8 mouse cellular contexts compared by ENCODE assay signal in the genomic region with DNA sequence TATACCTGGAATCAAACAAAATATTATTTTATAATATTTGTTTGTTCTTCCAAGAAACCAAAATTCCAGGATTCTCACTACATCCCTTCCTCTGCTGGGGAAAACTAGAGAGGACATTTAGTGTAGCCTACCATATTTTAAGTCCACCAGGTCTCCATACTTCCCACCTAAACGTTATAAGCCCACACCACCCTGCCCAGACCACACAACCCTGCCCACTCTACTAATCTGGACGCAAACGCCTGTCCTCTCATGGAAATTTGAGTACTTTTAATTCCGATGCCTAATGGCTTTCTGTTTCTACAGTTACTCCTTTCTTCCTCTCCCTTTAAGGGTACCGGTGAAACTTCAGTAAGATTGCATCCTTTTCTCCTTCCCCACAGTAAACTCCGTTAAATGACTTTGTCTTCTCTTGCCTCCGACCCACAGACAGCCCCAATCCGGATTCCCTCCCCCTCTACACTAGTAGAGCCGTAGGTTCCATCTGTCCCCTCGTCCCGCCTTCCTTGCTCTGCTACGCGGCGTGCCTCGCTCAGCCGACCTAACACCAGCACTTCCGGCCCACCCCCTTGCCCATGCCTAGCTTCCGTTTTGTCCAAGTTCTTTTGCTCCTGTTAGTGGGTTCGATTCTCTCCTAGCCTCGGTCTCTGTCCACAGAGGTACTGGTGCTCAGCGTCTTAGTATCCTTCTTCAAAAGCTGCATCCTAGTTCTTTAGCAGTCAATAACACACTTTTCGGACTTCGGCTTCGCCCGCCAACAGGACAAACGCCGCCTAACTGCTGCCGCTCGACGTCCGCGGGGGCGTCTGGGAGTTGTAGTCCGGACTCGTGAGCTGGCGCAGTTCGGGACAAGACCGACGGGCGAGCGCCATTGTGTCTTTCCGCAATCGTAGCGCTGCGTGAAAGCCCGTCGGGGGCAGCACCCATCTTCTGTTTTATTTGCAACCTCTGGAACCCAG. TPM values are rescaled to one million over a fixed set of nuclear protein-coding genes. Genes with fewer than 3 reads are reported as not detected.
A peak's percentile ranks its signal among the peaks of the same experiment; 100 is the strongest.
DNase-seq lines count a peak whose midpoint lies in the region; ATAC-seq and TF ChIP-seq lines count a peak whose summit lies in the region.

TSS of gene Zfp110 (plus strand) at position 600 of the 959 bp plus-strand sequence.

- H3K9ac ChIP-seq in ES-E14 (ENCODE audit: insufficient read depth, low read depth, low read length, poor library complexity, severe bottlenecking): peak within 1 kb of the TSS; percentile 90
- peak within 1 kb of the TSS; percentile 74 for H3K9ac ChIP-seq in forebrain, embryonic 15.5 days (replicated peaks)

- intact Hi-C loops in heart, postnatal 25 days (cut with DNase I): loop anchor here (2.0 to 5.0 kb wide), 3 partner anchors 16 to 357 kb away; partner anchors contain the start of genes Zfp128, Zfp329 and Zfp606

- peaks cover 0 to 5% of the 10 kb centered on the region in 2 experiments; a peak in 2 of 4 replicates for H3K4me1 ChIP-seq in ES-E14 (ENCODE audit: control insufficient read depth in 2 of 2, insufficient read depth in 2 of 2, low read length in 2 of 2, poor library complexity in 1 of 2)
- H3K4me1 ChIP-seq in forebrain, embryonic 15.5 days: peaks cover 8% of the 10 kb centered on the region; the same call in 1 of the 2 replicates
- no peaks in the 10 kb centered on the region for H3K4me1 ChIP-seq in lung, adult 2 months (ENCODE audit: control insufficient read depth, insufficient read depth, low read length)

- H3K4me3 ChIP-seq in ES-E14 (ENCODE audit: insufficient read depth in 1 of 2, low read depth in 1 of 2, low read length in 2 of 2, poor library complexity in 1 of 2, severe bottlenecking in 1 of 2): peak within 1 kb of the TSS; percentile 91 to 98
- H3K4me3 ChIP-seq in forebrain, embryonic 15.5 days: peak within 1 kb of the TSS; percentile 65
- H3K4me3 ChIP-seq in lung, adult 2 months (replicated peaks; ENCODE audit: extremely low read depth, low read depth, low read length): peak within 1 kb of the TSS; percentile 90

- in situ Hi-C loops in ES-E14 (cut with MboI; ENCODE audit: low sequenced_read_pairs in 2 of 2, unreplicated experiment in 2 of 2): no loop called here

- no peaks in the 10 kb centered on the region for H3K9me3 ChIP-seq in ES-E14 (ENCODE audit: control insufficient read depth, insufficient read depth, low read depth, low read length)
- peaks cover 29% of the 10 kb centered on the region for H3K9me3 ChIP-seq in forebrain, embryonic 15.5 days

- ATAC-seq in forebrain, embryonic 15.5 days (replicated peaks): peak; percentile 98
- peak; percentile 93 for ATAC-seq in neutrophil, adult 5-6 weeks (ENCODE audit: extremely low read depth, insufficient number of reproducible peaks, low FRiP score, poor library complexity, severe bottlenecking)

- peak within 1 kb of the TSS; percentile 88 for H3K27ac ChIP-seq in ES-E14 (ENCODE audit: insufficient read depth, low read depth, low read length, poor library complexity, severe bottlenecking)
- H3K27ac ChIP-seq in forebrain, embryonic 15.5 days (replicated peaks): peak within 1 kb of the TSS; percentile 69

- peak; percentile 86; the same call in 1 of the 2 replicates for TF ChIP-seq POLR2A in lung, adult 2 months (IDR thresholded peaks at IDR 0.05; ENCODE audit: borderline replicate concordance, extremely low read depth, low read depth, low read length)

- peak within 1 kb of the TSS; percentile 66 for H3K4me2 ChIP-seq in forebrain, embryonic 15.5 days (replicated peaks)

- no peaks in the 10 kb centered on the region for H3K27me3 ChIP-seq in forebrain, embryonic 15.5 days

- DNase-seq in ES-E14 (ENCODE audit: low read depth, low spot score): peak; percentile 93
- peak; percentile 83 for DNase-seq in cerebellum, adult 11-12 months
- peak; percentile 84 for DNase-seq in heart, postnatal 25 days (ENCODE audit: low spot score)
- peak; percentile 78 to 88 for DNase-seq in layer of hippocampus, adult 18-20 months (ENCODE audit: low spot score in 2 of 2)
- peak; percentile 92 for DNase-seq in lung, adult 2 months
- peak; percentile 84 to 88 for DNase-seq in thymus, adult 18-20 months

- H3K36me3 ChIP-seq in ES-E14 (ENCODE audit: control insufficient read depth, insufficient read depth, low read length, poor library complexity, severe bottlenecking): peaks cover 8% of the 10 kb centered on the region
- H3K36me3 ChIP-seq in forebrain, embryonic 15.5 days: peaks cover 34% of the 10 kb centered on the region

- 4% methylated on average over 47 of the region's 47 CpGs for WGBS in forebrain, embryonic 15.5 days
- WGBS in lung, adult 2 months: 1% methylated on average over 47 of the region's 47 CpGs

- TF ChIP-seq CTCF in lung, adult 2 months (IDR thresholded peaks at IDR 0.05; ENCODE audit: insufficient read depth, low read length): no peak

TF ChIP-seq in ES-E14, 5 proteins besides CTCF, POLR2A, EP300 and RAD21:
- TF ChIP-seq CHD2 (IDR thresholded peaks at IDR 0.05; ENCODE audit: low read depth, low read length): 0 out of 2 replicates have a peak, but pooled peaks have one; percentile 19
- no peak for TF ChIP-seq ZC3H11A (IDR thresholded peaks at IDR 0.05; ENCODE audit: borderline replicate concordance, low read depth, low read length)
- peak; percentile 93 for TF ChIP-seq HCFC1 (IDR thresholded peaks at IDR 0.05; ENCODE audit: borderline replicate concordance, insufficient read depth, low read length)
- no peak for TF ChIP-seq ZNF384 (IDR thresholded peaks at IDR 0.05; ENCODE audit: low read depth, low read length)

RNA-seq across cellular contexts. Expression of gene Zfp110, which starts in this region (rescaled TPM):
- total RNA-seq in ES-E14 (2012; rRNA removed): 53.9 and 65.9 TPM in 2 replicates
- 40.2 and 44.1 TPM in 2 replicates for polyA plus RNA-seq in forebrain, embryonic 15.5 days (2015; fragmentation: Nextera tagmentation; extraction: Ambion mirVana)
- 10 to 100 TPM; 14.1 to 16.3 TPM for total RNA-seq in heart, postnatal 25 days (2021)
- 10 to 100 TPM; 14.8 to 17.1 TPM for total RNA-seq in layer of hippocampus, adult 18-20 months (2021)
- 8.9 and 12.1 TPM in 2 replicates for polyA plus RNA-seq in lung, adult 2 months (2012; rRNA removed)
- total RNA-seq in neutrophil, adult 5-6 weeks (2017): 112 and 114 TPM in 2 replicates

Comparison
In these comparisons a context has a peak if more than half of its experiments do, and no peak if none do; other contexts are left out.
1. Peak in every context shown above with its lines: DNase-seq, ATAC-seq, H3K4me3 ChIP-seq and H3K27ac ChIP-seq.